Mouse (Mus musculus) erythroid progenitor cell, adult 5-6 weeks (primary cell): ENCODE measurements around the gene Espl1. TPM values are rescaled to one million over a fixed set of nuclear protein-coding genes. Genes with fewer than 3 reads are reported as not detected.
"Not testable (repeated sequence)": the region's sequence is repeated elsewhere in the genome, so short reads cannot be mapped to it uniquely, and the experiment has no call there.

Experiments used
- ATAC-seq: replicated peaks from 2 replicates; pipeline ENCODE4 v1.8.0; 2016; ENCODE audit warnings: moderate number of reproducible peaks, mild to moderate bottlenecking, moderate TSS enrichment, inconsistent platforms; ENCODE audit not compliant: poor library complexity, low FRiP score, severe bottlenecking
- total RNA-seq, 2 experiments: library from RNA; stranded (forward) in 1 of 2; stranded (reverse) in 1 of 2; fragments of 150-400 nt in 1 of 2; fragments of 186-747, 209-891 nt in 1 of 2; gene quantifications; 2 replicates each; pipeline versions ENCODE4 v1.2.3 to v1.2.4; 2015 to 2017; ENCODE audit warnings: low replicate concordance in 2 of 2

Espl1 gene
- total RNA-seq, 2 experiments from 2014 or later = 127 to 158 TPM

GRCm38 (mm10) chr15:102326022-102326576 lies 30.0 kb downstream of the Espl1 start, which contains the start of gene Pfdn5:
Gene Pfdn5, plus strand, starts transcription at chr15:102326116.
- ATAC-seq = peak; percentile 100

GRCm38 (mm10) chr15:102326892-102327291 lies 30.8 kb downstream of the Espl1 start:
- ATAC-seq = no peak

DNA sequence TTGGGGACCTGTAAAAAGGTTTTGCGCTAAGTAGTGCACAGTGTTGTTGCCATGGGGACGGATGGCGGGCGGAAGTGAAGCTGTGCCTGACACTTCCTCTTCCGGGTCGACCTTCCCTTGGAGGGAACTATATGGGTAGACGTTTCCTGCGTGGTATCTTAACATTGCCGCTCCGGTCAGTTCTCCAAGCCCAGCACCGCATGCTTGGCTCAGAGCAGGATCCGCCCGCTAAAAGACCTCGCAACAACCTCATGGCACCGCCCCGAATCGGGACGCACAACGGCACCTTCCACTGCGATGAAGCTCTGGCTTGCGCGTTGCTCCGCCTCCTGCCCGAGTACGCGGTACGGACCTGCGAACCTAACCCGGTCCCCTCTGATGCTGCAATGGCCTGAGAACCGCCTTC lies 35.5 kb downstream of the Espl1 start, which contains the start of gene Myg1:
Gene Myg1, plus strand, starts transcription at position 100 of the 406 bp plus-strand sequence.
- ATAC-seq = peak; percentile 92

GRCm38 (mm10) chr15:102335254-102335653 lies 39.2 kb downstream of the Espl1 start:
- no peak for ATAC-seq

- not testable (repeated sequence) for ATAC-seq
Observed at GRCm38 (mm10) chr15:102335925-102336324, 39.9 kb downstream of the Espl1 start.

DNA sequence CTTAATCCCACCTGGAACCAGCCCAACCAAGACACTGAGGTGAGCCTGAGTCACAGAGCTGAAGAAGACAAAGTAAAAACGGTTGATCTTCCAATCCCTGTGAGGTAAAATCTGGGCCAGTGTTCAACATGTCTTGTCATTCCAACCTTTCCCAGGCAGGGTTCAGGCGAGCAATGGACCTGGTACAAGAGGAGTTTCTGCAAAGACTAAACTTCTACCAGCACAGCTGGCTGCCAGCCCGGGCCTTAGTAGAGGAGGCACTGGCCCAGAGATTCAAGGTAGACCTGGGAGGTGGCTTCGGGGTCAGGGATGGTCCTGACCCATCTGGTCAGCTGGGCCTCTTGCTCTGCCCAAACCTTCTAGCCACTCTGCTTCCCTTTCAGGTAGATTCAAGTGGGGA lies 40.9 kb downstream of the Espl1 start:
- no peak for ATAC-seq

DNA sequence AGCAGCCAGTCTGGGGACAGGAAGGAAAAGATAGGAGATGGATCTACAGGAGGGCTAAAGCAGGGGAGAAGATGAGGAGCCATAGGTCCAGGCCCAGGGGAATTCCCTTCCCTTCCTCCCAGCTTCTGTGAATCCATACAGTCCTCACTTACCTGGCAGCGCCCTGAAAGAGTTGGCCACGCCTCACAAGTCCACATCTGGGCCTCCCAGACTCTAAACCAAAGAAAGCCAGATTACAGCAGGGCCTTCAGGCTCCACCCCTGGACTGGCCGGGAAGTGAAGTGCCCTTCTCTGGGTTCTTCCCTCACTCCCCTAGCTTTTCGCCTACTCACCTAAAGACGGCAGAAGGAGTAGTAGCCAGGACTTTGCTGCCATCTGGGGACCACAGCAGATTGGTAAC lies 43.5 kb downstream of the Espl1 start:
- no peak for ATAC-seq

GRCm38 (mm10) chr15:102341580-102341979 lies 45.5 kb downstream of the Espl1 start:
- 0 out of 2 replicates have a peak, but pooled peaks have one; percentile 50 for ATAC-seq

DNA sequence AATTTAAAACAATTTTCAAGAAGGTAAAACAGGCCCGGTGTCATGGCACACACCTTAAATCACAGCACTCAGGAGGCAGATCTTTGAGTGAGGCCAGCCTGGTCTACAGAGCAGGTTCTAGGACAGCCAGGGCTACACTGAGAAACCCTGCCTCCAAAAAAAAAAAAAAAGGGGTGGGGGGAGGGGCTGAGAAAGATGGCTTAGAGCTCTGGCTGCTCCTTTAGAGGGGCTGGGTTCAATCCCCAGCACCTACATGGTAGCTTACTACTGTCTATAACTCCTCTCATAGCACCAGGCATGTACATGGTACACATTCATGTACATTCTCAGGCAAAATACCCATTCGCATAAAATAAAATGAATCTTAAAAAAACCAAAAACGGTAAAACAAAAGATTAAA lies 48.4 kb downstream of the Espl1 start:
- no peak for ATAC-seq

DNA sequence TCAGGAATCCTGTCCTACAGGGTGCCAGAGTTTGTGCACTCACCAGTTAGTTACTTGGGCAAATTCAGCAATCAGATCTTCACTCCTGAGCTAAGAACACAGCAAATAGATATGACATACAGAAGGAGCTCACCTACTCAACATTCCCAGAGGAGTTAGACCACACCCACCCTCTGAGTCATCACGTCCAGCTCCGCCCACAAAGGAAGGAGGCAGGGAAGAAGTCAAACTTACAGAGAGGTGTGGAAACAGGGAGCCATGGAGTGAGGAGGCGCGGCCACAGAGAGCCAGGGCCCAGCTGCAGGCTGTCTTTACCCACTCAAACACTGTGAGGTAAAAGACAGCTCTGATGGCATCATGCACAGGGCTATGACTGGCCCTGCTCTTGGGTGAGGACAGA lies 50.4 kb downstream of the Espl1 start:
- ATAC-seq = no peak

DNA sequence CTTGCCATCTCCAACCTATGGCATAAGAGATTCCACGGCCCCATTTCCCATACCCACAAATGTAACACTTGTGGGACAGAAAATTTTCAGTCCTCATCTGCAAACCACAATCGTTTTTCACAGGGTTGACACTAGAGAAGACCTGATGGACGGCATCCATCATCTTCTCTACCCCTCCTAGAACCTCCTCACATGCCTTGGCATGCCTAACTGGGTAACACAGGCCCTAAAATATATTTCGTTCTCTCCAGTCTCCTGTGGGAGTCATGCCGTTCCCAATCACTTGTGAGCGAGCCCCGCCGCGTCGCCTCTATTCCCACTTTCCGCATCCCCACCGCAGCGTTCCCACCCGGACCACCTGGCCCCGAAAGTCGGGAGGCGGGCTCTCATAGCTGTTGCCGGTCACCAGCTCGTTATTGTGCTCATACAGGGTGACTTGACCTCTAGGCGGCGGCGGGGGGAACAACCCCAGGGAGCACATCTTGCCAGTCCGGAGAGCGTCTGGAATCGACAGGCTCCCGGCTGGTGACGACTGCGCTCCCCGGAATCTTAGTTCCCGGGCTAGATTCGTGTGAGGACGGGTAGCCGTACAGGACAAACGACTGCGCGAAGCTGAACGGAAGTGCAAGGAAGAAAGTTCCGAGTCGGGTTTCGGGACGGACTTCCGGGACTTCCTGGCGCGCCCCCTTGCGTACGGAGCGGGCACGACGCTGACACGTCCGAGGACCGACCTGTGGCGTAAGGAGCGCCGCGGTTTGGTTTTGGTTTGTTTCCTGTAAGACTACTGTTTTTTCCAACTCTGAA lies 54.3 kb downstream of the Espl1 start, which contains the start of gene Aaas:
Gene Aaas, minus strand, starts transcription at position 634 of the 804 bp plus-strand sequence.
- ATAC-seq = peak; percentile 92

GRCm38 (mm10) chr15:102350942-102351291 lies 54.9 kb downstream of the Espl1 start:
- ATAC-seq = peak; percentile 40

DNA sequence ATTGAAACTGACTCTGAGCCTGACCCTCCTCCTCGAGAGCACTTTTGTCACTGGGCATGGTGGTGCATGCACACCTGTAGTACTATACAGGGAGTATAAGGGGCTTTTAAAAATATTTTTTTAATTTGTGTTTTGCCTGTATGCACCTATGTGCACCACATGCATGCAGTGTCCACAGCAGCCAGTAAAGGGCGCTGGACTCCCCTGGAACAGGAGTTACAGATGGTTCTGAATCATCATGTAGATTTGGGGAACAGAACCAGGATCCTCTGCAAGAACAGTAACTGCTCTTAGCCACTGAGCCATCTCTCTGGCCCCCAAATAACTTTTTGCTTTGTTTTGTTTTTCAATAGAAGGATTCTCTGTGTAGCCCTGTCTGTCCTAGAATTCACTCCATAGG lies 56.1 kb downstream of the Espl1 start:
- no peak for ATAC-seq

- no peak for ATAC-seq
Observed at GRCm38 (mm10) chr15:102353986-102354385, 57.9 kb downstream of the Espl1 start.

DNA sequence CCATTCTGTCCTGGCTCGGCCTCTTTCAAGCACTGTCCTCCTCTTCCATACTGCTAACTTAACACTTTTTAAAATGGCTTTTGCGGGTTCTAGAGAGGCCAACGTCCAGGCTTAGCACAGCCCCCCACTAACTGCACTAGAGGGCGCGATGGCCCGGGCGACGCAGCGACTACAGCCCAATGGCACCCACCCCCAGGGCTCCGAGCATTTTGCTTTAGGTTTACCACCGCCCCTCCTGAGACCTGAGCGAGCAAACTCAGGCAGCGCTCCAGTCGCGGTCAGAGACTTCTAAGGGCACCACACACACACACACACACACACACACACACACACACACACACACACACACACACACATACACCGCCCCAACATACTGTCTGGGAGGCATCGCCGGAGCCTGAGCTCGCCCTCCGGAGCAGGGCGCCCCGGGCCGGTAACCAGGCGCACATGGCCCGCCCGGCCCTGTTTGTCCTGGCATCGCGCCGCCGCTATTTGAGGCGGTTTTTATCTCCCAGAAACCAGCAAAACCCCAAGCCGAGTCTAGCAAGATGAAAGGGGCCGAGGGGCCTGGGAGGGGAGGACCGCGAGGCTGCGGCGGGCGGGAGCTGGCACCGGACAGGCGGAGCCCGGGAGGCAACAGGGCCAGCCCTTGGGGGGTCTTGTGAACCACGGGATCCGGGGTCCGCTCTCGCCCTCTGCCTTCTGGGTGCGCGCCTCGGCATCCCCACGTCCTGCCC lies 59.2 kb downstream of the Espl1 start:
- ATAC-seq = no peak

DNA sequence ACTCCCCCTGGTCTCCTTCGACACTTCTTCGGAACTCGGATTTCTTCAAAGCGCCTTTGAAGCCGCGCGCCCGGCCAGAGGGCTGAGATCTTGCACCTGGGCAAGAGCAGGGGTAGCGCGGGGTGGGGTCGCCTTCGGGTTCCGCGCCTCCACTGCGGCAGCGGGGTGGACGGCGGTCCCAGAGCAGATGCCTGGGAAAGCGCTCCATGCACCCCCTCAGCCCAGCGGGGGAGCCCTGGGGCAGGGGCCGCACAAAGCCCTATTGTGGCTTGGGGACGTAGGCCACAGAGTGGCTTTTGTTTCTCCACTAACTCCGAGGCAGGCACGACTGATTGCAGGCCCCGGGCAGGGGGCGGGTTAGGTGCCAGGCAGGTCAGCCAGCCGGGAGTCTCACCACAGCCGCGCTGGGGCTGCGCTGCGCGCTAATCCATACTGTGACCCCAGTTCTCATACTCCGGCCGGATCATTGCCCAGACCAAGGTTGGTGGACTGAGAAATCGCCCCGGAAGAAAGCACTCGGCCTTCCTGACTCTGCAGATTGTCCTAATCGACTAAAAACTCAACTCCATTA lies 59.9 kb downstream of the Espl1 start:
- no peak for ATAC-seq

GRCm38 (mm10) chr15:102356501-102357325 lies 60.6 kb downstream of the Espl1 start:
- no peak for ATAC-seq

DNA sequence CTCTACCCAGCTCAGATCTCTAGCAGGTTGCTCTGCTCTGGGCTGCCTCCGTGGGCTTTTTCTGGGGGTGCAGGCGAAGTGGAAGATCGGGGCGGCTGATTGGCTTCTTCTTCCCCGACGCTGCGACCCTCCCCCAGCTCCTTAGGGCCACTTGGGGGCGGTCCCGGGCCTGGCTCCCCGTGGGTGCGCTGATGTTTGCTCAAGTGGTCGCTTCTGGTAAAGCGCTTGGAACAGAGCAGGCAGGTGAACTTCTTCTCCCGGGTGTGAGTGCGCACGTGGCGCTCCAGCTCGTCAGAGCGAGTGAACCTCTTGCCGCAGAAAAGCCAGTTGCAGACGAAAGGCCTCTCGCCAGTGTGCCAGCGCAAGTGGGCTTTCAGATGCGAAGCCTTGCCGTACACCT lies 62.1 kb downstream of the Espl1 start:
- ATAC-seq = no peak

GRCm38 (mm10) chr15:102358834-102359233 lies 62.8 kb downstream of the Espl1 start:
- 0 out of 2 replicates have a peak, but pooled peaks have one; percentile 20 for ATAC-seq
